Mouse (Mus musculus): ENCODE measurements at regions not wholly inside any gene's neighbourhood (a gene's known extent, or its start where the extent isn't known, plus 50 kb on each side); places are given as distances from the start of the nearest gene placed in this dataset.
"Not testable (repeated sequence)": the region's sequence is repeated elsewhere in the genome, so short reads cannot be mapped to it uniquely, and the experiment has no call there.

GRCm38 (mm10) chr10:56956728-56957127, 529.5 kb upstream of the Hsf2 start:
- ATAC-seq (replicated peaks; ENCODE audit: insufficient number of reproducible peaks, low FRiP score, low TSS enrichment, poor library complexity, severe bottlenecking) = no peak

GRCm38 (mm10) chr10:56962096-56962807, 523.9 kb upstream of the Hsf2 start:
- ATAC-seq (replicated peaks; ENCODE audit: insufficient number of reproducible peaks, low FRiP score, low TSS enrichment, poor library complexity, severe bottlenecking) = no peak

DNA sequence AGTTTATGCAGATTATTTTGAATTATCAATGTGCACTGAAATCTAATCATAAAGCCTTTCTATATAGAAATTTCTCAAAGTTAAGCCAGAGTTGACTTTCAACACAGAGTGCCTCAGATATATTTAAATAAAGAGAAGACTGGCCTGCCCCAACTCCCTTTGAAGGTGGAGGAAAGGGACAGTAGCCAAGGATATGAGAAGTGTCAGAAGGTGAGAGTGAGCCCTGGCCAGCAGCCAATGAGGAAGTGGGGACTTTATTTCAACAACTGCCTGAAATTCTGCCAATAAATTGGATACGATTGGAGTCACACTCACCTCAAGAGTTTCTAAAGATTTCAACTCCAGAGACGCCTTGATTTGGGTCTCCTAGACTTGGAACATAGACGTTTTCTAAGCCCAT, 523.0 kb upstream of the Hsf2 start:
- ATAC-seq (replicated peaks; ENCODE audit: insufficient number of reproducible peaks, low FRiP score, low TSS enrichment, poor library complexity, severe bottlenecking) = no peak

DNA sequence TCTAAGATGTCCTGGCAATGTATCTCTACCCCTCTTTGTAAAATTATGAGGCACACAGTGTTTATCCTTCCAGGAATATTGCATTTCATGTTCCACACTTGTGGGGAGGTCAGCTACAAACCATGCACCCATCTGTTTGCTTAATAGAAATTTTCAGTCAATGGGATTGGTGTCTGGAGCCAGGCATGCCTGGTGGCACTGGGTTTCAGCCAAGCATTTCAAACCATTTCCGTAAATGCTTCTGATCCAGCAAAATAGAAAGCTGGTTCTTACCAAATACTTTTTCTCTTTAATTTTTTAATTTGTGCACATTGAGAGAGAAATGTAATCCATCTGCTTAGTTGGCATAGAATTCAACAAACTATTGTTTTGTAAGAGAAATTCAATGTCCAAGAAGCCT, 517.3 kb upstream of the Hsf2 start:
- no peak for ATAC-seq (replicated peaks; ENCODE audit: insufficient number of reproducible peaks, low FRiP score, low TSS enrichment, poor library complexity, severe bottlenecking)

DNA sequence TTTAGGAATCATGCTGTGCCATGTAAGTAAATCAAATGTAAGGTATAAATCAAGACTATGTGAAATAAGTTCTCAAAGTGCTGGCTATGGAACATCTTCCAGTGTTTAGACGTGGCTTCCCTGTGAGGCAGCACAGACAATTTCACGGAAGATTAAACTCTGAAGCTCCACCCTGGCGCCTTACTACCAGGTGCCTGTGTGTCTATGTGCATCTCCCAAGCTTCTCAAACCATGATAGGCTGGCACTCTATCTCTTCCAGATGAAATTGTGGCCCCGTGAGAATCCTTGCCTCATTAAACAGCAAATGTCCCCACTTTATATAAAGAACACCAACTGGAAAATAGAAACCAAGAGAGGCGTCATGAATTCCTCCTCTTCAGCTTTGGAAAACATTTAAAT, 511.4 kb upstream of the Hsf2 start:
- ATAC-seq (replicated peaks; ENCODE audit: insufficient number of reproducible peaks, low FRiP score, low TSS enrichment, poor library complexity, severe bottlenecking) = no peak

DNA sequence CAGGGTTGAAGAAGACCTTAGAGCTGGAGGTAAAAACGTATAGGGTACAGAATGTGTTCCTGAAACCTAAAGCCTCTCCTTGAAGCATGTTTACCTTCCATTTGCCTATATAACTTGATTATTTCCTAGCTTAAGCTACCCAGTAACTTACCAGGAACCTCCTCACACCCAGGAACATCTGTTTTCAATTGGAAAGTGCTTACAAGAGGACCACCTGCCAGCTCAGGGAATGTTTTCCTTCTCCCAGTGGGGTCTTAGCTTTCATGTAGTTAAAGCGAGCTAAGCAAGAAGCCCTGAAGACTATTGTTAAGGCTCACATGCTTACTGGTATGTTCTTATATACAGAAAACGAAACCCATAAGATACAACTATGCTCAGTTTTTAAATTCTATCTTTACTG, 506.6 kb upstream of the Hsf2 start:
- ATAC-seq (replicated peaks; ENCODE audit: insufficient number of reproducible peaks, low FRiP score, low TSS enrichment, poor library complexity, severe bottlenecking) = no peak

DNA sequence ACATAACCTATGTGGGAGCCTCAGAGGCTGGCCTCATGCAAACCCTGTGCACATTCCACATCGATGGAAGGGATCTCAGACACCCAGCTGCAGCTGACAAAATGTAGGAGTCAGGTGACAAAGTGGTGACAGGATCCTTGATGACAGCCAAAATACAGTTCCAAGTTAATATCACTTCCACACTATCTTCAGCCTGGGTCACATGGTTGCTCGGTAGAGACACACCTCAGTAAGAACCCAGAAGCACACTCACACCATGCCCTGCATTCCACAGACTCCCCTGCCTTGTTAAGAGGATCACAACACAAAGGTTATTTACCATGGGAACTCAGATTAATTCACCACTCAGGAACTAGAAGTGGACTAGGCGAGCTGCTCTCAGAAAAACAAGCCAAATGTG, 505.4 kb upstream of the Hsf2 start:
- no peak for ATAC-seq (replicated peaks; ENCODE audit: insufficient number of reproducible peaks, low FRiP score, low TSS enrichment, poor library complexity, severe bottlenecking)

DNA sequence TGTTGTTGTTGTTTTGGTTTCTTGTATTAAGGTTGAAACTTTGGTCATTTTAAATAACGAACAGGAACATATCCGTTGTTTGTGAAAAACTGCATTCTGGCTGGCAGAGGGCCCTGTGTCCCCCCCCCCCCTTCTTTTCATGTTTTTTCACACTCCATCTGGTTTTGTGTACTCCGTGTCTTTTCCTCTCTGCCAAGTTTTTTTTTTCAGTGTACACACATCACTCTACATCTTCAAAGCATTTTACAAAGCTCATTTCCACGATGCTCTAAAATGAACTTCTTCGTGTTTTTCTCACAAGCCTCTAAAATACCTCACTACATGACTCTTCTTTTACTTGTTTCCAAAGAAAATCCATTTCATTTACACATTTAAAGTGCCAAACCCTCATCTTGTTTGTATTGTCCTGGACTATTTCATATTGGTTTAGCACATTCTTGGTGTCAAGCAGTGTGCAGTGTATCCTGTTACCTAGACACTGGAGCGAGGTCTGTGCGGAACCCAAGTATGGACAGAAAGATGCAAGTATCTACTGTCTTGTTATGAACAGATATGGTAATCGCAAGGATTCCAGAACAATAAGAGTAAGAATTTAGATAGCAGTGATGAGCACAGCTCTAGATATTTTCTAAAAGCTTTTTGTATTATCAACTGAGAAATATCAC, 503.5 kb upstream of the Hsf2 start:
- ATAC-seq (replicated peaks; ENCODE audit: insufficient number of reproducible peaks, low FRiP score, low TSS enrichment, poor library complexity, severe bottlenecking) = no peak

- no peak for ATAC-seq (replicated peaks; ENCODE audit: insufficient number of reproducible peaks, low FRiP score, low TSS enrichment, poor library complexity, severe bottlenecking)
Observed at GRCm38 (mm10) chr10:56994969-56995368, 491.2 kb upstream of the Hsf2 start.

DNA sequence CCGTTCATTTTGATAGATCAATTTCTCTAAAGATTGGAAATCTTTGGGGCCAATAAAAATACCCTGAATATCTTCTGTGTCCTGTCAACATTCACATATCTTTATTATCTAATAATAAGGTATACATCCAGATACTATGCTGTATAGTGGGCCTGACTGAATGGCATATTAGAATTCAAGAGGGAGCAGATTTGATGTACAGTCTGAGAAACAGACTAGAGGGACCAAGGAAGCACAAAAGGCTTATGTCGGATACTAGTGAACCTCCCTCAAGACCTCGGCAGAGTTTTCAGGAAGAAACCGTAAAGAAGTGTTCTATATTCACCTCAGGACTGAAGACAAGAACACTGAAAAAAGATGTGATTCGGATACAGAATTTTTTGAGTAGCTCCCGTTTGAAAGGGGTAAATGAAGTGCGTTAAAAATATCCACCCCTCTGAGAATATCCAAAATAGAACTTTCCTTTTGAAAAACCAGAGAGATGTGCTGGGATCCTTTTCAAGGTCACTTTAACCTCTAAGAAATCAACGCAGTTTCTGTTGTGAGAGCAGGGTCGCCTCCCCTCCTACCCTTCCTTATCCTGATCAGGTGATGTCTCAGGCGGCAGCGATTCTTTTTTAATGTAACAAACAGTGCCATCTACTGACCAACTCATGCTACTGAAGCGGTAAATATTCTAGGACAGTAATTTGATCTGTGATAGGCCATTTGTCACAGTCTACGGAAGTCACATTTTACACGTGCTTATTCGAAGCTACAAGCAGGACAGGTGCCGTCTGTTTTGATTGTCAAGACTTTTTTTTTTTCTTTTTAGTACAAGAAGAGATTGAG, 485.1 kb upstream of the Hsf2 start:
- peak; percentile 61; the same call in 1 of the 2 replicates for ATAC-seq (replicated peaks; ENCODE audit: insufficient number of reproducible peaks, low FRiP score, low TSS enrichment, poor library complexity, severe bottlenecking)

DNA sequence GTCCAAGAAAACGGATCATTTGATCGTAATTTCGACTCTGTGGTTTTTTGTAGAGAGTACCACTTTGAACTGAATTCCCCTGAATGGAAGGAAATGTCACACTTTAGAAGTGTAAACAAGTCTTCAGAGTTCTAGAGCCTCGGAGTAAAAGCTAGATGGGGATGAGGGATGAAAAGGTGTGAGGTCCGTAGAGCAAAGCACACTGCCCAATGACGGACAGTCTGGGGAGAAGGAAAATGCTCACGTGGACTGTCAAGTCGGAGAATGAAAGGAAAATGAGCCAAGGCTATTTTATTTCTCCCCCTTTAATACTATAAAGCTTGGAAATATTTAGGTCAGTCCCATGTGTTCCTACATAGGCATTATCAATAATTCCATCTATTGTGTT, 484.5 kb upstream of the Hsf2 start:
- no peak for ATAC-seq (replicated peaks; ENCODE audit: insufficient number of reproducible peaks, low FRiP score, low TSS enrichment, poor library complexity, severe bottlenecking)

- ATAC-seq (replicated peaks; ENCODE audit: insufficient number of reproducible peaks, low FRiP score, low TSS enrichment, poor library complexity, severe bottlenecking) = no peak
Observed at GRCm38 (mm10) chr10:57037641-57038040, 448.5 kb upstream of the Hsf2 start.

DNA sequence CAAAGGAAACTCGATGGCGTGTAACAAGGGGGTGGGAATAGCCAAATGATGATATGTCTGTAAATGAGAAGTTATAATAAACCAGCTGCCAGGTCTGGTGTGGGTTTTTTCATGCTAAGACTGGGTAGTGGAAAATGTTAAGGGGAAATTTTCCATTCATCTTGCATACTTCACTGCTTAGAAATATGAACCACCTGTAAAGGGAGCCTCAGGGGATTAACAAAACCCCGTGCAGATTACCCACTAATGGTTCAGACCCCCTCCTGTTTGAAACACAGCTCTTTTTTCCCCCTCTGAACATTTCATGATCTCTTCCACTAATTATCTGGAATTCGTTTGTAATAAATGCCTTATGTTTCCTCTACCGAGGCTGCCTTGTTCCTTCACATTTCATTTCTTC, 446.0 kb upstream of the Hsf2 start:
- ATAC-seq (replicated peaks; ENCODE audit: insufficient number of reproducible peaks, low FRiP score, low TSS enrichment, poor library complexity, severe bottlenecking) = no peak

- no peak for ATAC-seq (replicated peaks; ENCODE audit: insufficient number of reproducible peaks, low FRiP score, low TSS enrichment, poor library complexity, severe bottlenecking)
Observed at GRCm38 (mm10) chr10:57046021-57046420, 440.2 kb upstream of the Hsf2 start.

- no peak for ATAC-seq (replicated peaks; ENCODE audit: insufficient number of reproducible peaks, low FRiP score, low TSS enrichment, poor library complexity, severe bottlenecking)
Observed at GRCm38 (mm10) chr10:57046891-57047290, 439.3 kb upstream of the Hsf2 start.

- no peak for ATAC-seq (replicated peaks; ENCODE audit: insufficient number of reproducible peaks, low FRiP score, low TSS enrichment, poor library complexity, severe bottlenecking)
Observed at GRCm38 (mm10) chr10:57047719-57048118, 438.5 kb upstream of the Hsf2 start.

DNA sequence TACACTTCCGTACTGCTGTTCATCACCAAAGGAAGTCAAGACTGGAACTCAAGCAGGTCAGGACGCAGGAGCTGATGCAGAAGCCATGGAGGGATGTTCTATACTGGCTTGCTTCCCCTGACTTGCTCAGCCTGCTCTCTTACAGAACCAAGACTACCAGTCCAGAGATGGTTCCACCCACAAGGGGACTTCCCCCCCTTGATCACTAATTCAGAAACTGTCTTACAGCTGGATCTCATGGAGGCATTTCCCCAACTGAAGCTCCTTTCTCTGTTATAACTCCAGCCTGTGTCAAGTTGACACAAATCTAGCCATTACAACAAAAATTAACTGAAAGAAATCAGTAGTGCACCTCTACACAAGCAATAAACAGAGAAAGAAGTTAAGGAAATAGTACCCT, 432.8 kb upstream of the Hsf2 start:
- not testable (repeated sequence) for ATAC-seq (replicated peaks; ENCODE audit: insufficient number of reproducible peaks, low FRiP score, low TSS enrichment, poor library complexity, severe bottlenecking)

DNA sequence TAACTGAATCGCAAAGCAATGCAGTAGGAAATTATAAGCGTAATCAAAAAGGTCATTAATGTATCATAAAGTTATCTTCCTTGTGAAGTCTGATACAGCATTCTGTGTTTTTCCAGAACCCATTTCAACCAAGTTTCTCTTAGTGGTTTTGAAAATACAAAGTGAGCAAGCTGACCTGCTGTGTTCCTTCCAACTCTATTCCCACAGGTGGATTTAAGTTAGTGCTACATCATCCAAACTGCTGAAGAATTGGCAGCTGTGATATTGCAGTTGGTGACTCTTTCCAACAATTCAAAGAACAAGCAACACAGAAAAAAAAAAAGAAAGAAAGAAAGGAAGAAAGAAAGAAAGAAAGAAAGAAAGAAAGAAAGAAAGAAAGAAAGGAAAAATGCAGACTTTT, 396.1 kb upstream of the Hsf2 start:
- ATAC-seq (replicated peaks; ENCODE audit: insufficient number of reproducible peaks, low FRiP score, low TSS enrichment, poor library complexity, severe bottlenecking) = no peak

GRCm38 (mm10) chr10:57095920-57096319, 390.3 kb upstream of the Hsf2 start:
- ATAC-seq (replicated peaks; ENCODE audit: insufficient number of reproducible peaks, low FRiP score, low TSS enrichment, poor library complexity, severe bottlenecking) = no peak

DNA sequence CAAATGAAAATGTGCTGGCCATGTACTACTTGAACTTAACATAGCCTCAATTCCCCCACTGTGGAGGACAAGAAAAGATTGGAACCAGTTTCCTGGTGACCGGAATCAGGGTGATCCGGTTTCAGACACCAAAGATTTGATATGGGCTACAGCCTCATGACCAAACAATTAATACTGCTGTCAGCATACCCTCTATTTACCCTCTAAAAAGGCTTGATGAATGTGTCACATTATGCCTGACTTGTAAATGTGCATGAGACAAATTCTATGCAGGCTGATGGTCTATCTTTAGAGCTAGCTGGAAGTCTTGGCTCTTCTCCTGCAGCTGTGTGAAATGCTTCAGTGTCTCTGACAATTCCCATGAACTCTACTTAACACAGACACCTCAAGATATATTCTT, 372.8 kb upstream of the Hsf2 start:
- ATAC-seq (replicated peaks; ENCODE audit: insufficient number of reproducible peaks, low FRiP score, low TSS enrichment, poor library complexity, severe bottlenecking) = no peak
